Mouse (Mus musculus): ENCODE results near the gene Rars. TPM values are rescaled to one million over a fixed set of nuclear protein-coding genes. Genes with fewer than 3 reads are reported as not detected.
"Not testable (repeated sequence)": the region's sequence is repeated elsewhere in the genome, so short reads cannot be mapped to it uniquely, and the experiment has no call there.

The Rars gene
- total RNA-seq (2021), result 10 to 100 TPM; 71.8 to 82.4 TPM
- long read RNA-seq, experiment 1, transcript Rars-201 (15 exons, 2,109 nt), result major isoform, 84 of 97 reads
- long read RNA-seq, experiment 1, partial matches to known transcripts, result 6 of 97 reads
- long read RNA-seq, experiment 1, other reads (novel, unspliced or antisense), result 7 of 97 reads
- long read RNA-seq, experiment 2, transcript Rars-201 (15 exons, 2,109 nt), result major isoform, 17 of 18 reads
- long read RNA-seq, experiment 2, partial matches to known transcripts, result 0 of 18 reads
- long read RNA-seq, experiment 2, other reads (novel, unspliced or antisense), result 1 of 18 reads

DNA sequence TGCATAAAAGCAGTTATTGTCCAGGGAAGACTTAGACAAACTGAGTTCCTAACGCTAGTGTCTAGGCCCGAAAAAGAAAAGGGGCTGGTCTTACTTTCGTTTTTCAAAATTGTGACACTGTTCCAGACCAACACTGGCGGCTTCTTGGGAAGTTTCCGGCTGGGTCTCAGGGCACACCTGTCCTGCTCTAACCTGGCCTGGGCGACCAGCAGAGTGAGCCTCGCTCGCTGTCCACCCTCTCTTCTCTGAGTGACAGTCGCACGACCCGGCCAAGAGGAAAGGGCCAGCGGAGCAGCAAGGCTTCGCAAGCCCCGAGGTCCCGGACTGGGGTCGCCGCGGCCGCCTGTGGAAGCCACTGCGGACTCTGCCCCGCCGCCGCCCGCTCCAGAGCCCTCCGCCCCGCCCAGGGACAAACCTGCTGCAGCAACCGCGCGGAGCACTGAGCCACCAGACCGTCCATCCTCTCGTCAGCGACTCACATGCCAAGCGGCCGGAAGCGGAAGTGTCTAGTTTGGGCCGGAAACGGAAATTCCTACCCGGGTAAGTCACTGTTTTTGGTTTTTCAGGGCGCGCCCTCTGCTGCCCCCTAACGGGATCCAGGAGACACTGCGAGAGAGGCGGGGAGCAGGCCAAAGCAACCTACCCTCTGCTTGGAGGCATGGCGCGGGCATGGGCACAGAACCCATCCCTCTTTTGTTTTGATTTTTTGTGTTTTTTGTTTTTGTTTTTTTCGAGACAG, at the start of gene Rars:
Rars (minus strand) TSS at position 485 of the 739 bp plus-strand sequence.
- DNase-seq, result peak; percentile 96

DNA sequence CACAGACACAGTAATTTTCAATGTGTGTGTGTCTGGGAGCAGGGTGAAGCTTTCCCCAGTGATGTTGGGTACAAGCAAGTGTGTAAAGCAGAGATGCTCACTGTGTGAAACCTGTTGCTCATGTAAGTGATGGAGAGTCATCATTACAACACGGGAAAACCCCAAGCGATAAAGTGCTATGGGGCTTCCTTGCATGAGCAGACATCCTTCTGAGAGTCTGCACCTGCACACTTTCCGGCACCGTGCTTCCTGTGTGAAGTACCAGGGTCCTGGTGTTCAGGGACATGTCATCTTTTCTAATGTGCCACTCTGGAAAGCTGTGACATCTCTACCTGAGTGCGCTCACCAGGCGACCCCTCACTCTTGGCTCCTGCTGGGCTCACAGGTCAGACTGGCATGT, 48.5 kb upstream of the Rars start:
- DNase-seq, result no peak

DNA sequence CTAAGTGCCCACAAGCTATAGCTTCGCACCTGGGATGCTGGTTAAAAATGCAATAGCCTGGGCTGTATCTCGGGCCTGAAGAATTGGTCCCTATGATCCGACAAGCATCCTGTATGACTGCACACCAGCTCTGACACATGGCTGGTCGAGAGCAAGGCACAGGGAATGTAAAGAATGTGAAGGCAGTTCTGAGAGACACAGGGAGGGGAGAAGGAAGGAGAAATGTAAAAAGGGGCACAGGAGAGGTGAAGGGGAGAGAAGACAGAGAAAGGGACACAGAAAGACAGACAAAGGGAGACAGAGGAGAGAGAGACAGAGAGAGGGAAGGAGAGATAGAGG, 44.2 kb upstream of the Rars start:
- no peak for DNase-seq

DNA sequence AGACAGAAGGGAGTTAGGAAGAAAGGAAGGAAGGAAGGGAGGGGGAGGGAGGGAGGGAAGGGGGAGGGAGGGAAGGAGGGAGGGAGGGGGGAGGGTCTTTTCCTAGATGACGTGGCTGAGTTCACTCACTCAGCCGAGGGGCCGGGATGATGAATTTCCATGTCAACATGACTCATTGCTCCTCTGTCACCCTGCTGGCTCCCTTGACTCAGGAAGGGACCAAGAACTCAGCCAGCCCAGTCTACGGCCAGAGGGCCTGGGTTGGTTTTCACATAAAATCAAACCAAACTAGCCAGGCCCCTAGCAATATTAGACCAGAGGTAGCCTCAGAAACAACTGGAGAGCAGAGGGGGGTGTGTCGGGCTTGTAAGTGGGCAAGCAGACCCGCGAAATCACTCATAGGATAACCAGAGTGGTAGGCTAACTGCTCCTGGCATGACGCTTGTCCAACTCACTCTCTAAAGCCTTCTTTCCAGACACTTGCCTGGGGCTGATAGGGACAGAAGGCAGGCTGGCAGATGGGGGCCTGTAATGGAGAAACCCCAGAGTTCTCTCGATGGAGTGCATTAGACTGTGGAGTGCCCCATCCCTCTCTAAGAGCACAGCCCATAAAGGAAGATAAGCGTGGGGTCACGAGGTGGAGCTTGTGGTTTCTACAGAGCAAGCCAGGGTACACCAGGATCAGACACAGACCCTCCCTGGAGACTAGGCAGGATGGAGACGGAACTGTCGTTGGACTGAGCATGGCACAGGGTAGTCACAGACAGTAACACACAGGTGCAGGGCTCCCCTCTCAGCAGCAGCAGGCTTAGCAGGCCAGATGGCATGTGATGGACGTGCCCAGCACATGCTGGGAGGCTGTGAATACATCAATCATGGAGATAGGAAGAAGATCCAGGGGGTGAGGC, 43.6 kb upstream of the Rars start:
- DNase-seq, result peak; percentile 16 to 34

DNA sequence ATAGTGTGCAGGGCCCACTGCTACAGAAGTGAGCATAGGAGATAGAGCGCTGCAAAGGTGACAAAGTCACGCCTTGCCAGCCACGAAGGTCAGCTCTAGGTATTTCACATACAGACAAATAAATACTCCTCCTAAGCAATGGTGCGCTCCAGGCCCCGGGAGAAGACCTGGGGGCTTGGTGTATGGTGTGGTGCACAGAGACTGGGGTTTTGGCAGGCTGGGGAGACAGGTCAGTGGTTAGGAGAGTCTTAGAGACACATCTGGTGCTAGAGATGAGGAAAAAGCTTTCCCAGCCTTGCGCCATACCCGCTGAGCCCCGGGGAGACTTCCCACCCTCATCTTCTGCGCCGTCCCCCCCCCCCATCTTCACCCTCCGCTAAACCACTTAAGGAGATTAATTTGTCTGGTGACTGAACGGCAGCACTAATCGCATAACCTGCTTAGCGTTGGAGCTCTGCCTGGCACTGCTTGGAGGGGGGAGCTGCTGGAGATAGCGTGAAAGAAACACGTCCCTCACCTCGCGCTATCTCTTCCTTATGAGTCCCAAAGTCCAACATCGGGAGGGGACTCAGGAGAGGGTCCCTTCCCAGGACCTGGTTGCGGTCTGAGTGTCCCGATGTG, 39.4 kb upstream of the Rars start:
- DNase-seq, result no peak

DNA sequence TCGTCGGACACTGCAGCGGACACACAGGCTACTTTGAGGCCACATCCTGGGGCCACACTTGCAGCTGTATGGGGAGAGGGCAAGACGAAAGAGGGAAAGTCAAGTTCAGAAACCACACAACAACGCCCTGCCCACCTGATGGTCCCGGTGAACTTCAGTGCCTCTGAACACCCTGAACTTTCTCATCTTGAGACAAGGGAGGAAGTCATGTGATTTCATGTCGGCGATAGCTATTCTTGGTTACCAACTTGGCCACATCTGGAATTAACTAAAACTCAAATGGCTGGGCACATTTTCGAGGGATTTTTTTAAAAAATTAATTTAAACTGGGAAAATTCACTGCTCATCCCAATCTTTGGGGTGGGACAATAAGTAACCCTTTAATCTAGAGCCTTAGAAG, 36.7 kb upstream of the Rars start:
- DNase-seq, result no peak

DNA sequence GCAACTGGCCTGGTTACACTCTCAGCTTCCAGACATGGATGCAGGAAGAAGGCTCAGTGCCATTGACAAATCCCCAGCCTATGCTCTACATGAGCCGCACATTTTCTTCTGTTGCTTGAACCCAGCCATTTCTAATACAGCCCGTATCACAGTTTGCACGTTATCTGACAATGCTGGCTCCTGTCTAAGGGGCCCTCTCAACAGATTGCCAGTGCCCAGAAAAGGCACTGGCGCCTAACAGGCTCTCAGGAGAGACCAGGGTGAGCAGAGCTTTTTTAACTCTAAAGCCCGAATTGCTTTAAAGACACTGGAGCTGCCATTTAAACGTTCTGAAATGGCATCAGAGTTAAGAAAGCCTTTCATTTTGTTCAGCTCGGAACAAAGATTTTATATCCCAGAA, 31.8 kb upstream of the Rars start:
- DNase-seq, result no peak

DNA sequence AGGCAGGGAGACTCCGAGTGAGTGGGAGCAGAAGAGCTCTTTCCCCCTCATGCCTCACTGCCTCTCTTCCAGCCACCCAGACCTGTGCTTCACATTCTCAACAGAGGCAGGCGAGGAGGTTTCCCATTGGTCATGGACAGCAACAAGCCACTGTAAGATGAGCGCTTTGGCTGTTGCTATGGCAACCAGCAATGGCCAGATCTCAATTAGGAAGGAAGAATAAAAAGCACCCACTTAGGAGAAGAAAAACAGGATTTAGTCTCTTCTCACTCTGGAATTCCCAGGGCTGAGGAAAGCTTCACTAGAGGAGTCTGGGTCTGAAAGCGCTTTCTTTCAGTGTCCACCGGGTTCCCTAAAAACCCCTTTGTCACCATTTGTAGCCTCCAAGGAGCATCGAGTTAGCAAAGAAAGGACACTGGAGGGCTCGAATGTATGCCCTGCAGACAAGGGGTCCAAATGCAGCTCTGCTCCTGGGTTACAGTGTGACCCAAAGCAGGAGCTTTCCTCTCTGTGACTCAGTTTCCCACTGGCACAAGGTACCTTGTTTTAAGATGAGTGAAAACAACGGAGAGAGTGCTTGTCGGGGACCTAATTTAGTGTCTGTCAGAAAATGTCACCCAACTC, 30.8 kb upstream of the Rars start:
- DNase-seq, result no peak

DNA sequence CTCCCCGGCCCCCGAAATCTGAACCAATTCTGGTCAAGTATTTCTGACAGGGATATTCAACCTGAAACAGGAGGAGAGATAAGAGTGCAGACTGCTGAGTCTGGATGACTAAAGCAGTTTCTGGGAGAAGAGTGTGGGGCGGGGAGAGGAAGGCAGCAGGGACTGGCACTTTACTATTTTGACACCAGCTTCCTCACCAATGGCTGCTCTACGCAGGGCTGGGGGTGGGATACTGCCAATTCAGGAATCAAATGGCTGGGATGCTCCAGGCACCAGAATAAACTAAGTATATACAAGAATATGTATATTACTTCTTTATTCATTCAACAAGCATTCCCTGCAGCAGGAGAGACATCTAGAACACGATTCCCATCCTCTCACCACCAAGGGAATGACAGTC, 29.3 kb upstream of the Rars start:
- DNase-seq, result no peak

DNA sequence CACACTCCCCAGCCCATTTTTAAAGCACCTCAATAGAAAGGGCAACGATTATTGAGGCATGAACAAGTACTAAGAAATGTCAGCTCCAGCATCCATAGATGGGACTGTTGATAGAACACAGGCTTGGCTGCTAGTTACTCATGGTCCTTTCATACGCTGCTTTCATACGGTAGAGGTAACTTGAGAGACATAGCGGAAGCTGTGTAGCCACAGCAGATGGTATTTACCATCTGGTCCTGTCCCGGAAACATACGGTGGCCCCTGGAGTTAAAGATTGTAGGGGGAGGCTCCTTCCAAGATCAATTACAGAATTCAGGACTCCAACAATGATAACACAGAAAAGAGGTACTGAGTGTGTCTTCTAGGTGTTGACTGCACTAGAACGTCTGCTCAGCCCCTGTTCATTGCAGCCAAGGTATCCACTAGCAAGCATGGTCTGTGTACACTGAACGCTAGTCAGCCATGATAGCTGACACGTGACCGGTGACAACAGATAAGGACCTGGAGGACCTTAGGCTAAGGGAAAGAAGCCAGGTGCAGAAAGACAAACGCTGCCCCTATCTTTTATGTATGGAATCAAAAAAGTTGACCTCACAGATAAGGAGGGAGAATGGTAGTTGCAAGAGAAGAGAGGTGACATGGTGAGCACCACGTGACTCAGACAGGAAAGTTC, 23.2 kb upstream of the Rars start:
- DNase-seq, result no peak

DNA sequence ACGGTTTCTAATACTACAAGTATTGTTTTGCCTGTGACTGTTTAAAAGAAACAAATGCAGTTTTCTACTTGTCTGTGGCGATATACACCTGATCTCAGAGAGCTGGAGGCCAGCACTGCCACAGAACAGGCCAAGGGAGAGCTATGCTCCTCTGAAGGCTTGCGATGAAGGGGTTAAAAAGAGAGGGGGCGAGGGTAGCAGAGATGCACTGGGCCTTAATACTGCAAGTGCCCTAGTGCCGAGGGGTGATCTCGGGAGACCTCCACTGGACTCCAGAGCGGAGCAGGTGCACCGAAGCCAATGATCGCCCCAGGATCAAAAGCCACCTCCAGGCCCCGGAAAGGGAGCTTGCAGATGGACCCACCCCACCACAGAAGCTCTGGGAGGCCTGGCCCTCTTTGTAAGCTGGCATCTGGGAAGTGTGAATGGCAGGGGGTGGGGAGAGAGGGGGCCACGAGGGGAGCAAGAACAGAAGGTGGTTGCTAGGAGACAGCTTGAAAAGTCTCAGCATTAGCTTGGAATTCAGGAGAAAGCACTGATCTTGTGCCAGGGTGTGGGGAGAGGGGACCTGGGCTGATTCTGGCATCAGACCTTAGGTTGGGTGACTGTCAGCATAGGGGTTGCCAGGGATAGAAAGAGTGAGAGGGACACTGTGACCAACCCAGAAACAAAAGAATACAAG, 22.2 kb upstream of the Rars start:
- DNase-seq, result no peak

DNA sequence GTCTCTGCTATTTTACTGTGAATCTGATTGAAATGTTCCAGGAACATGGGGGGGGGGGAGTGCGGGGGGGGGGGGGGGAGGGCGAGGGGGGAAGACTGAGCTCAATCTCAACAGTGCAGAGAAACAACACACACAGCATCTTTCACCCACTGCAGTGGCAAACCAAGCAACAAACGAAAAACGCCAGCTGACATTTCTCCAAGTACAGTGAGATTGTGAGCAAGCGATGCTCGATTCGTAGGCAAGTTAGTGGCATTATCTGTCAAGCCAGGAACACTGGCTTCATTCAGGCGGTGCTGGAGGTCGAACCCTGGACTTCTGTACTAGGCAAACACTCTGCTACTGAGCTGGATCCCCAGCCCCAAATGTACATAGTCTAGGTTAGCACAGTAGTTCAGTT, 21.3 kb upstream of the Rars start:
- no peak for DNase-seq

DNA sequence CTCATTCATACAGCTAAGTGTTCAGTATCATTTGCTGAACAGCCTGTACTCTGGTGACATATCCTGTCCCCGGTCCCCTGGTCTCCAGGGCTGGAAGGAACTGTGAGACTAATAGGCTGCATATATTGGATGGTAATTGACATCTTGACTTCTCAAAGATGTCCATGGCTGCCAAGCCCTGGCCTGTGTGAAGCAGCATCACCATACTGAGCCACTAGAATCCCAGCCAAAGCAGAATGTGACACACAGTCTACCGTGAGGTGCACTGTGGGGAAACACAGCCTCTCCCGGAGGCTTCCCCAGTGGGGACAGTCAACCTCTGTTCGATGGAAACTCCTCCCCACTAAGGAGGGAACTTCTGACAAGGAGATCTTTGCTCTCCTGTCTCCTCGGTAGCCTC, 20.6 kb upstream of the Rars start:
- no peak for DNase-seq

DNA sequence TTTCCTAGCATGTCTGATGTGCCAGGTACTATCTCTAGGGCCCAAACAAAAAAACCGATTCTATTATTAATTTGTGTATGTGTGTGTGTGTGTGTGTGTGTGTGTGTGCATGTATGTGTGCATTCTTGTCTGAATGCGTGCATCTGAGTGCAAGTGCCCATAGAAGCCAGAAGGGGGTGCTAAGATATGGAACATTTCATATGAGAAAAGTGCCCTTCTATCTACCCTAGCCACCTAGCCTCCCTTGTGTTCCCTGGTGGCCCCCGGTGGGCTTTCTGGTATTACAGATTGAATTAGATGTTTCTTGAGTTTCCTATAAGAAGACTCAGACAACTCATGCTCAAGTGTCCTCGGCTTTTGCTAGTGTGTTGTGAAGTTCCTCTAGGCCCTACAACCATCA, 19.3 kb upstream of the Rars start:
- DNase-seq, result no peak

DNA sequence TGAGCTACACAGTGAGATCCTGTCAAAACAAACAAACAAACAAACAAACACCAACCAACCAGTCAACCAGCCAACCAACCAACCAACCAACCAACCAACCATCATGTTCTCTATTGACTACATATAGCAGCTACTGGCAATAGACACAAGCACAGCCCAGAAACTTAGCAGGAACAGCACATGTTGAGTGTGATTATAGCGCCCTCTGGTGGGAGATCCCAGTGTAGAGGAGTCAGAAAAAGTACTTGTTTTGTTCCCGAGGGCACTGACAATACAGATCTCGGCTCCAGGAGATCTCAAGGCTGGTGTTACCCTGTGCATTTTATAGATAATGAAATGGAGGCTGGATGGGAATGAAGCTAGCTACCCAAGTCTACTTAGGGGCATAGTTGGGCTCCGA, 18.4 kb upstream of the Rars start:
- DNase-seq, result peak; percentile 54 to 62

DNA sequence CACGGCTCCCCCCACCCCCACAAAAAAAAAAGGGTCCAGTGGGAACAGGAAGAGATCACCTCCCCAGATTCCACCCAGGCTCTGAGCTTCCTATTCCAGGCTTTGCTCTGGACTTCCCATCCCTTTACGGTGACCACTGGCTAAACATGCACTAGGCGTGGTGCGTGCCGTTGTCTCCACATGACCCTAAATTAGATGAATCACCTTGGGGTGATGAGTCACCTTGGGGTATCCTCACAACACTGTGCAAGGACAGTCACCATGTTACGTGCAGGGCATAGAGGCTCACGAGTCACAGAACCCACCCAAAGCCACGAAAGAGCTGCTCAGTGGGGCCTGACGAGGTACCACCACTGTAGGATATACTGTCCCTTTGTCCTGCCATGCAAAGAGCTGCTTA, 10.0 kb upstream of the Rars start:
- peak in 1 of 2 experiments; percentile 38 for DNase-seq

DNA sequence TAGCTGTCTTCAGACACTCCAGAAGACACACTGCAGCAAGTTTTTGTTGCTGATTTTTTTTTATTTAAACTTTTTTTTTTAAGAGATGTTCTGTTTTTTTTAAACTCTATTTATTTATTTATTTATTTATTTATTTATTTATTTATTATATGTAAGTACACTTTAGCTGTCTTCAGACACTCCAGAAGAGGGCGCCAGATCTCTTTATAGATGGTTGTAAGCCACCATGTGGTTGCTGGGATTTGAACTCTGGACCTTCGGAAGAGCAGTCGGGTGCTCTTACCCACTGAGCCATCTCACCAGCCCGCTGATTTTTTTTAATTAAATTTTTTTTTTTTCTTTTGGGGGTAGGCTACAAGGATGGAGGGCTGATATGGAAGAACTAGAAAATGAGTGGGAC, 8.3 kb upstream of the Rars start:
- not testable (repeated sequence) for DNase-seq

DNA sequence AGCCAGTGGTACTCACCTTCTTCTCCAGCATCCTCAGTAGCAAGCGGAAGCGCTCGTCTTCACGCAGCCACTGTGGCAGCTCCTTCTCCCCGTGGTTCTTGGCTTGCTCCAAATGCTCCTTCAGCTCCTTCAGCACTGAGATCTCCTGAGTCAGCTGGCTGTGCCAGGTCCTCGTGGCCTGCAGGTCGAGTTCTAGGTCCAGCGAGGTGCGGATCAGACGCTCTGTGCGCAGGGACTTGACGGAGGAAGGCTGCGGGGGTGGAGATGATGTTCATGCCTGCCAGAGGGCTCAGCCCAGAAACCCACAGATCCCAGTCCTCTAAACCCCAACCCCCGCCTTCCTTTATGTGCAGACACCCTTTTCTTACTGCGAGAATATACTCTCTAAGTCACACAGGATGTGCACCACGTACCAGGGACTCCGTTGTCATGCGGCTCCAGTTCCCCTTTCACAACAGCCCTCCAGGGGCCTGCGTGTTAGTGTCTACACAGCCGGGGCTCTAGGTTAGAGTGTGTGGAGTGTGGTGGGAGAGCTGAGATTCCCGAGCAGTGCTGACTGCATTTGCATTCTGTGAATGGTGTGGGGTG, 7.5 kb upstream of the Rars start:
- DNase-seq, result no peak

DNA sequence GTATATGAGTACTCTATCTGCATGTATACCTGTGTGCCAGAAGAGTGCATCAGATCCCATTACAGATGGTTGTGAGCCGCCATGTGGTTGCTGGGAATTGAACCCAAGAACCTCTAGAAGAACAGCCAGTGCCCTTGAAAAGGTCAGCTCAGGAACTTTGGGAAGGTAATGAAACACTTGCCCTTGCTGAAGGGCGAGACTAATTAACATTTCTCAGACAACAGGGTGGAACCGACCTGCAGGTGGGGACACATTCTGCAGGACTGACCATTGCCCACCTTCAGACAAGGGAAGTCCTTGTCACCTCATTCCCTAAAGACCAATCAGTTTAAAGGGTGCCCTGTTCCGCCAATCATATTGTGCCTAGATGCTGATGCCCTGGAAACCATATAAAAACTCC, 6.5 kb upstream of the Rars start:
- DNase-seq, result not testable (repeated sequence)

DNA sequence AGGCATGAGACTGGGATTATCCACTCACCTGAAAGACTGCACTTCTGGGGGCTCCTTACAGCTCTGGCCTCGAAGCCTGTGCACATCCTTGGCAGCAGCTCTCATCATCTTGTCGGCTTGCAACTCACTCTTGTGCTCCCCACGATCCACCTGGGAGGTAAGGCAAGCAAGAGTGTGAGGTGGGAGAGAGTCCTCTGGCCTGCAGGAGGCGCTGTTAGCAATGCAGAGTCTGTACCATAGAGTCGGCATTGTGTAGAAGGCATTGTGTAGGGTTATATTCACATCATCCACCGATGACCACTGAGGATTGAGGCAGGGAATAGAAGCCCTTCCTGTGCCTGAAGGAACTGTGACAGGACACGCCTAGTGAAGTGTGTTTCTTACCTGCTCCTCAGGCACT, 6.0 kb upstream of the Rars start:
- no peak for DNase-seq

All from adrenal gland, postnatal 36 days (tissue).